Mouse (Mus musculus) frontal cortex, adult (tissue): ENCODE data around the gene Tub.

Experiments used
- ATAC-seq: cut with Nextera tagmentation; 2 replicates; pipeline ENCODE4 v1.9.2; 2017; ENCODE audit warnings: mild to moderate bottlenecking, moderate library complexity, mixed read lengths; ENCODE audit not compliant: low TSS enrichment

The Tub gene

DNA sequence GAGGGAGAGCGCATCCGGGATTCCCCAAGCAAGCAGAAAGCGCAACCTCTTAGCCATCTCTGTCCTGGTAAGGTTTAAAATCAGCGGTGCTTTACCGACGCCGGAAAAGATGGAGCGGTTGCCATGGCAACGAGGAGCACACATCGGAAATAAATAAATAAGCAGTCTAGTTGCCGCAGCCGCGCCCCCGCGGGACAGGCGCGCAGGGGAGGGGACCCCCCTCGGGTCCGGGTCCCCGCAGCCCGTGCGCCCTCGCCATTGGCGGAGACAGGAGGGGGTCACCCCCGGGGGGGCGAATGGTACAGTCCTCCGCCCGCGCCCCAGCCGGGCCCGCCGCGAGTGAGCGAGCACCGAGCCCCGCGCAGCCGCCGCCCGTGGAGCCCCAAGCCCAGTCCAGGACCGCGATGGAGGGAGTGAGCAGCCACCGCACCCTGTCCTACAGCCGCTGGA is at the start of gene Tub:
Gene Tub (plus strand): TSS at position 27 of the 450 bp plus-strand sequence.
- peak; percentile 62 for ATAC-seq

GRCm38 (mm10) chr7:108903969-108904368 is 46.2 kb upstream of the Tub start:
- ATAC-seq = no peak

- no peak for ATAC-seq
Observed at GRCm38 (mm10) chr7:108927043-108927442, 23.1 kb upstream of the Tub start.

GRCm38 (mm10) chr7:108928280-108929188 is 21.6 kb upstream of the Tub start:
- peak; percentile 87 for ATAC-seq

DNA sequence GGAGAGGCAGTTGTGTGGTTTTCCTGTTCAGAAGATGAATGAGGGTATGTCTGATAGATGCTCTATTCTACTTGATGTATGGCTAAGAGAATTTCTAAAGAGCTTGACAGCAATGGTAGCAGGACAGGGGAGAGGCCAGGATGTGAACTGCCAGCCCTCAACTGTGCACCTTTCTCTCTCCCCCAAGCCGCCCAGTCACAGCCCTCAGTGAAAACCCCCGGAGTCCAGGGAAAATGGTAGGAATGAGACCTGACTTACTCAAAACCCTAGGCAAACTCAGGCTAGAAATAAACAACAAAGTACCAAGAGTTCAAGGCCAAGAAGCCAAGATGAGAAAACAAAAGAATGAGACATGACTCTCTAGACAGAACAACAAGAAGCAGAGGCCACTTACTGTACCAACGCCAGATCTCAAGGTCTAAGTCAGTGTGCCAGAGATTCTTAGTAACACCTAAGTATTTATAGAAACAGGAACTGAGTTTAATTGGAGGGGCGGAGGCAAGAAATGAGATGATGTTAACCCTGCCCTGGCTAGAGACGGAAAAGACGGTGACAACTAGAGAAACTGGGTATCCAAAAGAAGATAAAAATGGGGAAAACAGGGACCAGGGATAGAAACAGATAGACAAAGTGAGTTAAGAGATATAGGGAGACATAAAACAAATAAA is 20.3 kb upstream of the Tub start, which contains the start of gene Nlrp10:
Gene Nlrp10 (minus strand): TSS at position 453 of the 668 bp plus-strand sequence.
- ATAC-seq = no peak

DNA sequence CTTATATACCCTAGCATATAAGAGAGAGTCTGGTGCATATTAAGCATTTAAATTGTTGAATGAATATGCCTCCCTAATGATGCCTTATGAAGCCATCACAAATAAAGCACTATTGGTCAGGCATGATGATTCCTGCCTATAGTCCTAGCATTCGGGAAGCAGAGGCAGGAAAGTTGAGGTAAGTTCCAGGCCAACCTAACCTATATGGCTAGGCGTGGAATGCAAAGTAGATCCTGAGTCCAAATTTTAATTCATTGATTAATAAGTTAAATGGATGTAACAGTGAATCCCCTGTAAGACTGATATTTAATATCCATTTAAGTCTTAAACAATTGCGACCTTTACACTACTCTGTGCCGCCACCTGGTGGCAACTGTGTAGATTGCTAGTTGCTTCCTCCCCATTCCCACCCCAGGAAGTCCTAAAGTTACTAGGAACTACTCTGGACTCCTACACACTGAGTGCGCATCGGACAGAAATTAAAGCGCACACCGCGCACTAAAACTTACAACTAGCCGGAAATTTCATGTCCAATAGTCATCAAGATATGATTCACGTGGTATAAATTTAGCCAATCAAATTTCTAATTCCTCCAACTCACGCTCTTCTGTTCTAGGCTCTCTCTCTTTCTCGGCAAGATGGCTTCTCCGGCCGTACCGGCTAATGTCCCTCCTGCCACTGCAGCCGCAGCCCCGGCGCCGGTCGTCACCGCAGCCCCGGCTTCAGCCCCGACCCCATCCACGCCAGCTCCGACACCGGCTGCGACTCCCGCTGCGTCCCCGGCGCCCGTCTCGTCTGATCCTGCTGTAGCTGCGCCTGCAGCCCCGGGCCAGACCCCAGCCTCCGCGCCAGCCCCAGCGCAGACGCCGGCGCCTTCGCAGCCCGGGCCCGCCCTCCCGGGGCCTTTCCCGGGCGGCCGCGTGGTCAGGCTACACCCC is 16.1 kb upstream of the Tub start, which contains the start of gene Eif3f:
Gene Eif3f (plus strand): TSS at position 624 of the 938 bp plus-strand sequence.
- peak; percentile 98 for ATAC-seq

GRCm38 (mm10) chr7:108934836-108935235 is 15.3 kb upstream of the Tub start:
- no peak for ATAC-seq

DNA sequence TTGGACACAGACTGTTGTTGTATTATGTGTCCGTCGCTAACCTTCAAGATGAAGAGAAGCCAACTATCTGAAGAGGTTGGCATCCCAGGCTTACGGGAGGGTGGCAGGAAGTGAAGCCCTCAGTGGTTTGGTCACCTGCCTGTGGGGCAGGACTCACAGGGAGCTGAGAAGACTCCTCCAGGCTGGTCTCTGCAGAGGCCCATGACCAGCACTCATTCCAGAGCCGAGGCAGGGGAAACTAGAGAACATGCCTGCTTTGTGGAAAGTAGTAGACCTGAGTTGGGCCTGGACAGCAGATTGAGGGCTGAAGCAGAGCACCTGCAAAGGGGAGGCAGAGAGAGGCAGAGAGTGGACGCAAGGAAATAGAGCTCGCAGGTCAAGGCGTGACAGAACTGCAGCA is 14.7 kb upstream of the Tub start:
- ATAC-seq = no peak

- no peak for ATAC-seq
Observed at GRCm38 (mm10) chr7:108936591-108936990, 13.5 kb upstream of the Tub start.

GRCm38 (mm10) chr7:108941466-108941865 is 8.7 kb upstream of the Tub start:
- peak; percentile 38; the same call in 1 of the 2 replicates for ATAC-seq

- ATAC-seq = peak; percentile 64
Observed at GRCm38 (mm10) chr7:108944002-108944401, 6.1 kb upstream of the Tub start.

DNA sequence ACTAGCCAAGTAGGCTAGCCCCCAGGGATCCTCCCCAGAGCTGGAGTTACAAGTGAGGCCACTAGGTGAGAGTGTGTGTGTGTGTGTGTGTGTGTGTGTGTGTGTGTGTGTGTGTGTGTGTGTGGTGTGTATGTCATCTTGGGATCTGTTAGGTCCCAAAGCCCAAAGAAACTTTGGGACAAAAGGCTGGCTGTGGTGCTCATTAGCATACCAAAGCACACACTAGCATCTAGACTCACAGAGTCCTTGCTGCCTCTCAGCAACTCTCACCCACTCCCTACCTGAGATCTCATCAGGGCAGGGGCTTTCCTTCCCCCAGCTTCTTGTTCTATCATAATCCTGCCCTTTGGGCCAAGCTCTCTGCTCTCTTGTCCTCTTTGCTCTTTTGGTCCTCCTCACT is 1.5 kb upstream of the Tub start:
- no peak for ATAC-seq

DNA sequence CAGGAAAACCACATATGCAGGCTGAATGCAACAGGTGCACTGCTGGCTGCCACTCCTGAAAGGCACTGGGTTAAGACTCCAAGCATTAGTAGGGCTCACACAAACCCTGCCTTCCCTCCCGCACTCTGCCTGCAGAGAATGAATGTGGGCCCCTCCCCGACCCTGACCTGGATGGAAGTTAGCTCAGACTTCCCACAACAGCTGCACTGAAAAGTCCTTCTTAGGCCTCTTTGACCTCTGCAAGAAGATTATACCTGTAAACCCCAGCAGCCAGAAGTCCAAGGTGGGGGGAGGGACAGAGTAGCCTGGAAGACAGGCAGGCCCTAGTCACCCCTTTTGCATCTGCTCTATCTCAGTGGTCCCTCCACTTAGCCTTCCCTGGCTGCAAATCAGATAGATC is 837 bp upstream of the Tub start:
- ATAC-seq = no peak

DNA sequence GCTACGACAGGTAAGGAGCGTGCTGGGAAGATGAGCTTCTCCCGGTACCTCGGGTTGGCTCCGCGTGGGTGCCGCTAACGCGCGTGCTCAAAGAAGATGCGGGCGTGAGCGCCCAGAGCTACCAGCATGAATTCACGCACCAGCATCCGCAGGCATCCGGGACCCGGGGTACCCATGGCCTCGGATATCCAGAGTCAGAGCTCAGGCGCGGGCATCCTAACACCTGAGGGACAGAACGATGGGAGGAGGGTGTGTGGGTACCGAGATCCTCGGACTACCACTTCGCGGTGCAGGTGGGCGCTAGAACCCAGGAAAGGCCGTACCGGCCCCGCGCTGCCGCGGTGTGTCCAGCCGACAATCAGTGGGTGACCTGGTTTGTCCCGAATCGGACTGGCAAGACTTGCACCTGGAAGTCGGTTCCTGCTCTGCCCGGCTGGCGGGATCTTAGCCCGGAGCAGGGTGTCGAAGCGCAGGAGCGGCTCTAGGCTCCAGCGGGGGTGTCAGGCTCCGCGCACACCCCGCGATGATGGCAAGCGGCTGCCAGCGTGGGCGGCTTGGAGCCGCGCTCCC is 709 bp downstream of the Tub start:
- peak; percentile 68 for ATAC-seq

GRCm38 (mm10) chr7:108952801-108953200 is 2.7 kb downstream of the Tub start:
- ATAC-seq = no peak

DNA sequence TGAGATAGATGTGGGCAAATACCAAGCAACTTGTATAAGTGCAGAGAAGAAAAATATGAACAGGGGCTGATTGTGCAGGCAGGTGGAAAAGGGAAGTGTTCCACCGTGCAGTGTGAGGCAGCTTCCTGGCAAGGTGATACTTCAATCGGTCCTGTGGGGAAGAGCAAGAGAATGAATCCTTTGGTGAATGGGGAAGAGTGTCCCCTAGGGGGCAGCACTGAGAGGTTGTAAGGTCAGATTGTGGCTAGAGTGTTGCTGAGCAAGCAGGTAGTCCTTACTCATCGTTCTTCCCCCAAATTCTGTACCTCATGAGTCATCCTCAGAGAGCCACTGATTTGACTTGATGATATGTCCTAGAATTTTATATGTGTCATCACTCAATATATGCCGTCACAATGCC is 4.0 kb downstream of the Tub start:
- no peak for ATAC-seq

DNA sequence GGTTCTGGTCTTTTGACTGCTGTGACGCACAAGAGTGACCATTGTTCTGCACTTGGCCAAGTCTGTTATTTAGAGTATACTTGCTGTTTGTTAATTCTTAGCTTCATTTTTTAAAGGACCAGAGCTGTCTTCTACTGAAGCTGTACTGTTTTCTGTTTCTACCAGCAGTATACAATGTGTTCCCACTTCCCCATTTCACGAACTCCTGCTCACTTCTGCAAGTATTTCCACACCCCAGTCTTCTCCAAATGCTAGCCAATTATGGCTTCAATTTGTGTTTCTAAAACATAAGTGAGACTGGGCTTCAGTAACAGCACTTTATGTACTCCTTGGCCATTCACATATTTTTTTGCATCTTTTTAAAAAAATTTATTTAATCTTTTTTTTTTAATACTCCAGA is 7.6 kb downstream of the Tub start:
- no peak for ATAC-seq

GRCm38 (mm10) chr7:108965968-108966367 is 15.8 kb downstream of the Tub start:
- ATAC-seq = no peak

GRCm38 (mm10) chr7:108966742-108967362 is 16.7 kb downstream of the Tub start:
- peak; percentile 91 for ATAC-seq

DNA sequence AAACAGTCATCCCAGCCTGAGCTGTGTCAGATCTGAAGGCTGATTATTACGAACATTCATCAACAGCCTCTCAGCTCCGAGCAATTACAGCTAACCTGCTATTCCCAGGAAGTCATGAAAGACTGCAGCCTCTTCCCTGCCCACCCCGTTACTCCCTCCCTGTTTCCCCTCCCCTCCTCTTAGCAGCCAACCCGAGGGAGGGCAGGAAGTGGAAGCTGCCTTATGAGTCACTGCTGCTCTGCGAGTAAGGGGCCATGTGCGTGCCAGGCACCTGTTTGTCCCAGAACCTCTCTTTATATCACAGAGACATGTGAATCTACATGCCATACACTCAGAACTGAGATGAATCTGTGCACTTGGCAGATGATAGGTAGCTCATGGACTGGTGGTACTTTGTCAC is 18.1 kb downstream of the Tub start:
- peak; percentile 14; the same call in 1 of the 2 replicates for ATAC-seq

DNA sequence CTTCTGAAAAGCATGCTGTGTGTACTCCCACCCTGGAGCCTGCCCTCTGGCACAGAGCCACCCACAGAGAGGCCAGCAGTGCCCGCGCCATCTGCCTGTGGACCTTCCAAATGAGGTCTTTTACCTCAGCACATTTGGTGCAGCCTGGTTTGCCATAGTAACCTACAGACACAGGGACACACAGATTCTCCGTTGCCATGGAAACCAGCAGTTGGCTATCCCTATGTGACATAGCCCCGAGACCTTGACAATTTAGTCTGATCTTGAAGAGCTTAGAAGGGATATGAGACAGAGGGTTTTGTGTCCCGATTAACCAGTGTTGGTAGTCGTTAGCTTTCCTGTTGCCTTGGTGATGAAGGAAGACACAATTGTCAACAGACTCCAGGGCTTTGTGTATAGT is 22.1 kb downstream of the Tub start:
- ATAC-seq = 0 out of 2 replicates have a peak, but pooled peaks have one; percentile 19
